Mouse (Mus musculus) forebrain, embryonic 12.5 days (tissue): ENCODE data around the gene Trank1. TPM values are rescaled to one million over a fixed set of nuclear protein-coding genes. Genes with fewer than 3 reads are reported as not detected.
A peak's percentile ranks its signal among the peaks of the same experiment; 100 is the strongest.

ENCODE experiments used
- ATAC-seq: fragments of 200-750 bp; cut with Nextera tagmentation; 2 replicates; pipeline ENCODE4 v1.8.0; 2017; ENCODE audit warnings: moderate TSS enrichment; ENCODE audit not compliant: low FRiP score
- H3K27ac ChIP-seq: fragments of 300-500 bp; sonication (generic); 2 replicates; pipeline ENCODE4 v1.5.1; 2016; ENCODE audit warnings: mild to moderate bottlenecking
- H3K27me3 ChIP-seq: fragments of 300-500 bp; sonication (generic); 2 replicates; pipeline ENCODE4 v1.6.1; 2016; ENCODE audit warnings: mild to moderate bottlenecking
- H3K36me3 ChIP-seq: fragments of 300-500 bp; sonication (generic); replicated peaks from 2 replicates; pipeline ENCODE4 v1.6.1; 2016; ENCODE audit warnings: mild to moderate bottlenecking
- H3K4me1 ChIP-seq: fragments of 300-500 bp; sonication (generic); 2 replicates; pipeline ENCODE4 v1.6.1; 2016
- H3K4me2 ChIP-seq: fragments of 300-500 bp; sonication (generic); 2 replicates; pipeline ENCODE4 v1.6.1; 2016; ENCODE audit warnings: mild to moderate bottlenecking, moderate library complexity
- H3K4me3 ChIP-seq: fragments of 300-500 bp; sonication (generic); replicated peaks from 2 replicates; pipeline ENCODE4 v1.5.1; 2016; ENCODE audit warnings: mild to moderate bottlenecking
- H3K9ac ChIP-seq: fragments of 300-500 bp; sonication (generic); 2 replicates; pipeline ENCODE4 v1.6.1; 2016; ENCODE audit warnings: mild to moderate bottlenecking
- H3K9me3 ChIP-seq: fragments of 300-500 bp; sonication (generic); 2 replicates; pipeline ENCODE4 v1.6.1; 2016
- WGBS: fragments of 180-500 bp; shearing (Covaris S2); methylation state at CpG from one replicate; pipeline ENCODE4 v1.1.7; 2016; 5-methylcytosine and 5-hydroxymethylcytosine counted together
- polyA plus RNA-seq: library from polyadenylated mRNA; unstranded; fragments of >200 nt; fragmentation: Nextera tagmentation; extraction: Ambion mirVana; gene quantifications from 2 replicates; pipeline ENCODE4 v1.2.1, GENCODE M21; 2016

Gene Trank1
- polyA plus RNA-seq, 1 experiment from 2014 or later: 3.1 TPM

DNA sequence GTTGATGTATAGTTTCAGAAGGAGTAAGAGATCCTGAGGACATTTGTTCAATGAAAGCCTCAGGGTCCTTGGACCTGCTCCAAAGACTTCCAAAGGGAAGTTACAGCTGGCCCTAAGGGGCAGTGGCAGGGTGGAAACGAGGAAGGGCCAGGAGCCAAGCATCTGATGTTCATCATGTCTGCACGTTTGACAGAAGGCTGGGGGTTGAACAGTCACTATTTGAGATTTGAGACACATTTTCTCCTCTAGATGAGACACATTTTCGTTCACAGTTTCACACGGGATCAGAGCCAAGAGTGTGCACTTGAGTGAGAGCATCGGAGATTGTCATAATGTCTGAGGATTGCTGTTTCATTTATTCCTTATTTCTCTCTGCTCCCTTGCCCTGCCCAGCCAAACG is 96.5 kb downstream of the Trank1 start:
- H3K4me1 ChIP-seq: no peaks in the 10 kb centered on the region
- ATAC-seq: no peak
- WGBS: 67% methylated on average over 6 of the region's 6 CpGs

DNA sequence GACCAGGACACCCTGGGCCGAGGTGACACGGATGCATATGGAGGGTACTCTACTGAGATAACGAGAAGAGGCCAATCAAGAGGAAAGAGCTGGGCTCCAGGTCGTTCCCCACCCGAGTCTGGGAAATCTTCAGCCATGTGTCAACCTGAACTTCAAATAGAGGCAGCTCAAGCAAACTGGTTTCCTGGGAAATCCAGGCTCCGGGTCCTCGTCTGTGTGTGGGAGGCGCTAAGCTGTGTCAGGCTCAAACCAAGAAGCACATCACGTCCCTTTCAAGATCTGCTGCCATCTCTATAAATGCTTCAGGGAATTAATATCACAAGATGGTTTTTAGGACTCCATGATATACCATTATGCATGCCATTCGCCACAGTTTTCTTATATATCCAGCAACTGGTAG is 96.9 kb downstream of the Trank1 start:
- no peak for ATAC-seq
- Histone ChIP-seq H3K27ac (no peak overlapping the region), H3K36me3 (no peaks in the 10 kb centered on the region), H3K4me1 (no peaks in the 10 kb centered on the region), H3K4me2 (no peak overlapping the region), H3K9me3 (no peaks in the 10 kb centered on the region), H3K9ac (no peak overlapping the region), H3K27me3 (no peaks in the 10 kb centered on the region), H3K4me3 (no peak overlapping the region)
- 85% methylated on average over 10 of the region's 10 CpGs for WGBS

More for the DNA sequence above, 96.5 kb downstream of the Trank1 start:
- H3K27me3 ChIP-seq: no peaks in the 10 kb centered on the region
- H3K4me3 ChIP-seq: no peak overlapping the region
- H3K27ac ChIP-seq: no peak overlapping the region
- no peaks in the 10 kb centered on the region for H3K36me3 ChIP-seq
- no peak overlapping the region for H3K9ac ChIP-seq
- no peak overlapping the region for H3K4me2 ChIP-seq
- no peaks in the 10 kb centered on the region for H3K9me3 ChIP-seq

DNA sequence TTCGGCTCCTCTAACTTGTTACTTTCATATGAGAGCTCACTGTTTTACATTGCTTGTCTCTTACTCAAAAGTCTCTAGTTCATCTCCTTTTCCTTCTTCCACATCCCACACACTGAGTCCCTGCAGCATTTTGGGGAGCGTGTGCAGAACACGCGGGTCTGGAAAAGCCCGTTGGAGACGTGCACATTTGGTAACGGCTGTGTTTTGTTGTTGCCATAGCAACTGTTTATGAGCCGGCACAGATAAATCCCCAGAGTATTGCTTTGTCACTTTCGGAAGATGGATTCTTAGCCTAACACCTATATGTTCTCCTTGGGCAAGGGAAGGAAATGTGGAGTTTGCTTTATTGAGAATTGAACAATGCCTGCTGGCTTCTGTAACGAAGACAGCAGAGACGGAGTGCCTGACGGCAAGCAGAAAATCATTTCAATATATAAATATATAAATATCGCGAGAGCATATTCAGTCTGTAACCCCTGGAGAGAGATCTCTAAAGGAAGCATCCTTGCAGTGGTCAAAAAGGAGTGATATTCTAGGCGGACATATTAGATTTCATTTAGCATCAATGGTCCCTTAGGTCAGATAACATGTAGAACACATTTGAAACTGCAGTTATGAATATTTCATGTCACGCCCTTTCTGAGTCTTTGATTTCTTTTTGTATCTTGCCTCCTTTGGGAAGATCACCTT is 101.1 kb downstream of the Trank1 start:
- Histone ChIP-seq H3K4me2 (no peak overlapping the region), H3K9me3 (no peaks in the 10 kb centered on the region), H3K36me3 (no peaks in the 10 kb centered on the region), H3K4me3 (no peak overlapping the region), H3K4me1 (no peaks in the 10 kb centered on the region), H3K27ac (no peak overlapping the region), H3K9ac (no peak overlapping the region), H3K27me3 (no peaks in the 10 kb centered on the region)
- 76% methylated on average over 16 of the region's 16 CpGs for WGBS
- peak; percentile 41; the same call in 1 of the 2 replicates for ATAC-seq

DNA sequence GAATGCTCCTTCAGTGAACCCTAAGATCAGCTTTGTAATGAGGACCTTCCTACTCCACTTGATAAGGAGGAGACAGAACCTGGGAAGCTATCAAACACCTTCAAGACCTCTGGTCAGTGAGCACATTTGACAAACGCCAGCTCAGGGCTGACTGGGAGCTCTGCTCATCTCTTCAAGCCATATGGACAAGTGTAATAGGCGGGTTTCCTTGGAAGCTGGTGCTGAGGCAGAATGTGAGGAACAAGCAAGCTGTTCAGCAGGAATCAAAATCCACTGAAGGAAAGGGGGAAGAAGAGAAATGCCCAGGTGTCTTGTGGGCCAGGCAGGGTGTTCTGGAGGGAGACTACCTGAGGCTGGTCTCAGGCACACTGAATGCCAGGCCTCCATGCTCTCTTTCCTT is 110.3 kb downstream of the Trank1 start:
- H3K4me2 ChIP-seq: no peak overlapping the region
- no peaks in the 10 kb centered on the region for H3K36me3 ChIP-seq
- no peak overlapping the region for H3K27ac ChIP-seq
- H3K9ac ChIP-seq: no peak overlapping the region
- H3K9me3 ChIP-seq: no peaks in the 10 kb centered on the region
- WGBS: 74% methylated on average over 2 of the region's 2 CpGs
- H3K27me3 ChIP-seq: no peaks in the 10 kb centered on the region; the same call in 1 of the 2 replicates
- no peak overlapping the region for H3K4me3 ChIP-seq
- peaks cover 7% of the 10 kb centered on the region; the same call in 1 of the 2 replicates for H3K4me1 ChIP-seq
- no peak for ATAC-seq

DNA sequence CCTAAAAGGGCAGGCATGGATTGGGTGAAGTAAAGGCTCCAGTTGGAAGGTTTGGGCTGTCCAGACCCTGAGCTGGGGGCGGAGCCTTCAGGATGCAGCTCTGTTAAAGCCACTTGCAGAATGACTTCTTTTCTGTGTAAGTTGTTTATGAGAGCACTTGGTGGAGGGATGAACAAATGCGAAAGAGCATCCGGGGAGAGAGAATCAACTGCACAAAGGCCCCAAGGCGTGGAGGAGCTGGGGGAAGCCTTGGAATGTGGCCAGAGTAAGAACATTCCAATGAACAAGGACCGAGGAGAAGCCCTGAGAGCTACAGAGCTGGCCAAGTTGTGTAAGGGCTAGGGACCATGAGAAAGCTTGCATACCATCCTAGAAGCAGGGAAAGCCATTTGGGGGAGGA is 111.0 kb downstream of the Trank1 start:
- no peak overlapping the region for H3K27ac ChIP-seq
- no peaks in the 10 kb centered on the region for H3K9me3 ChIP-seq
- H3K4me3 ChIP-seq: no peak overlapping the region
- ATAC-seq: no peak
- H3K4me1 ChIP-seq: peaks cover 7% of the 10 kb centered on the region; the same call in 1 of the 2 replicates
- H3K27me3 ChIP-seq: no peaks in the 10 kb centered on the region; the same call in 1 of the 2 replicates
- H3K36me3 ChIP-seq: no peaks in the 10 kb centered on the region
- WGBS: 72% methylated on average over 5 of the region's 5 CpGs
- no peak overlapping the region for H3K4me2 ChIP-seq
- H3K9ac ChIP-seq: no peak overlapping the region

DNA sequence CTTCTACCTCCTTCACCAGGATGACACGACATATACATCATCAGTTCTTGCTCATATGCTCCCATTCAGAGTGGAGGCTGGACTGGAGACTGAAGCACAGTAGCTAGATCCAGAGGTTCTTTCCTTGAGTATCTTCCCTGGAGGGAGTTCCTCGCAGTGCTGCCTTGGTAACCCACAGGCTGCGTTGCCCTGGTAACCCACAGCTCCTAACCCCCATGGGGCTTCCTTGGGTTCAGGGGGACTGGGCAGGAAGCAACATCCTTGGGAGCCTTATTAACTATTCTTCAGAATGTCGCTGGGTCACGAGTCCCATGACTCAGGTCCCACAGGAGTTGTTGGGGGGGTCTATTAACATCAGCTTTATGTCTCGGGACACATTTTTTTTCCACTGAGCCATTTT is 113.6 kb downstream of the Trank1 start:
- H3K4me3 ChIP-seq: no peak overlapping the region
- H3K36me3 ChIP-seq: no peaks in the 10 kb centered on the region
- no peak overlapping the region for H3K9ac ChIP-seq
- no peak for ATAC-seq
- H3K9me3 ChIP-seq: no peaks in the 10 kb centered on the region
- H3K27ac ChIP-seq: no peak overlapping the region
- WGBS: 66% methylated on average over 6 of the region's 6 CpGs
- no peaks in the 10 kb centered on the region; the same call in 1 of the 2 replicates for H3K27me3 ChIP-seq
- no peak overlapping the region for H3K4me2 ChIP-seq
- peaks cover 7% of the 10 kb centered on the region; the same call in 1 of the 2 replicates for H3K4me1 ChIP-seq

DNA sequence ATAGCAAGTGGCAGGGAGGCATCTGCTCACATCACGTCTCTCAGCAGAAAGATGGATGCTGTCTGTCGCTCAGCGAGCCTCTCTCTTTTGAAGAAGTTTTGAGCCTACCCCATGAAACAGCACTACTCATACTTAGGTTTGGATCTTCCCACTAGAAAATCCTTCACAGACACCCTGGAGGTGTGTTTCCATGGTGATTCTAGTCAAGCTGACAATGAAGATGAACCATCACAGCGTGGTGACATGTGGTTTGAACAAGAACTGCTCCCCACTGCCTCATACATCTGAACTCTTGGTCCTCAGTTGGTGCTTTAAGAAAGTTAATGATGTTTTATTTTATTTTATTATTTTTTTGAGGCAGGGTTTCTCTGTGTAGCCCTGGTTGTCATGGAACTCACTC is 114.4 kb downstream of the Trank1 start:
- Histone ChIP-seq H3K27ac (no peak overlapping the region), H3K4me1 (peaks cover 7% of the 10 kb centered on the region; the same call in 1 of the 2 replicates), H3K27me3 (no peaks in the 10 kb centered on the region; the same call in 1 of the 2 replicates), H3K36me3 (no peaks in the 10 kb centered on the region), H3K4me2 (no peak overlapping the region), H3K9ac (no peak overlapping the region), H3K9me3 (no peaks in the 10 kb centered on the region), H3K4me3 (no peak overlapping the region)
- no peak for ATAC-seq
- WGBS: 81% methylated on average over 4 of the region's 4 CpGs

DNA sequence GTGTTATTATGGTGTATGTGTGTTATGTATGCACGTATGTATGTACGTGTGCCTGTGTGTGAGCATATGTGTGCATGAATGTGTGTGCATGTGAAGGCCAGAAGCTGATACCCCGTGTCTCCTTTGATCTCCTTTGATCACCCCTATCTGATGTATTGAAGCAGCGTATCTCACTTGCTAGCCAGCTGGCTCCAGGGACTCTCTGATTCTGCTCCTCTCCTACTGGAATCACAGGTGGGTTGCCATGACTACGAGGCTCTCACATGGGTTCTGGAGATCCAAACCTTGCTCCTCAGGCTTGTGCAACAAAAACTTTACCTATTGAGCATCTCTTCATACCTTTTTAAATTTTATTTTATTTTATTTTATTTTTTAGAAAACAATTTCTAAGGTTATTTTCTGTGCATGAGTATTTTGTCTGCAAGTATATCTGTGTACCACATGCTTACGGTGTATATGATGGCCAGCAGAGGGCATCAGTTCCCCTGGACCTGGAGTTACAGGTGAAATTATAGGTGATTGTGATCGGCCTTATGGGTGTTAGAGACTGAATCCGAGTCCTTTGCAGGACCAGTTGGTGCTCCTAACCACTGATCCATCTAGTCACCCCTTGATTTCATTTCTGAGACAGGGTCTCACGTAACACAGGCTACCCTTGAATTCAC is 116.5 kb downstream of the Trank1 start:
- no peaks in the 10 kb centered on the region for H3K36me3 ChIP-seq
- no peaks in the 10 kb centered on the region for H3K9me3 ChIP-seq
- no peak for ATAC-seq
- H3K27ac ChIP-seq: no peak overlapping the region
- no peak overlapping the region for H3K4me2 ChIP-seq
- H3K4me1 ChIP-seq: peaks cover 7% of the 10 kb centered on the region; the same call in 1 of the 2 replicates
- H3K9ac ChIP-seq: no peak overlapping the region
- no peak overlapping the region for H3K4me3 ChIP-seq
- no peaks in the 10 kb centered on the region; the same call in 1 of the 2 replicates for H3K27me3 ChIP-seq
- 85% methylated on average over 9 of the region's 9 CpGs for WGBS

DNA sequence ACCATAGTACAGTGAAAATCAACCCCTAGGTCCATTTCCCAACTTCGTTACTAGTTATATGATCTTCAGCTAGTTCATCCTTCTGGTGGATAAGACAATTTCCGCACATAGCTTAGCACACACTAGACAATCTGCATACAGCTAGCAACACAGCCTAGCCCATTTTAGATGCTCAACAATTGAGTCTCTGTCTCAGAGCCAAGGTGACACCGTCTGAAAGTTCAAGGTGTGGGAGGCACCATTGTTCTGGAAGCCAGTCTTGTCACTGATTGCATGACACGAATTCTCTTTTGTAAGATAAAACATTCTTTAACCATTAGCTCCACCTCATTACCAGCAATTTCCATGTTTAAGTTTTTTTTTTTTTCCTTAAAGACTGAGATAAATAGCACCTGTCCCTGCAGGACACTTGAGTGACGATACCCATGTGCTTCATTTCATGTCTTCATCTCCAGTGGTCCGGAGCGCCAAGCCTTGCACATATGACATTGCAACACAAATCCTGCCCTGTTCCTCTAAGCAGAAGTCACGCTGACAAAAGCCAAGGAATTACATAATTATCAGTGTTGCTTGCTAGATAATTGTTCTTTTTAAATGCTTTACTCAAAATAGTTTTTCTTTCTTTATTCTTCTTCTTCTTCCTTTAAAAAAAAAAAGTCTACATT is 117.3 kb downstream of the Trank1 start:
- peaks cover 7% of the 10 kb centered on the region; the same call in 1 of the 2 replicates for H3K4me1 ChIP-seq
- 81% methylated on average over 8 of the region's 8 CpGs for WGBS
- no peaks in the 10 kb centered on the region for H3K36me3 ChIP-seq
- no peak overlapping the region for H3K9ac ChIP-seq
- no peak for ATAC-seq
- H3K27me3 ChIP-seq: no peaks in the 10 kb centered on the region
- H3K9me3 ChIP-seq: no peaks in the 10 kb centered on the region
- H3K4me2 ChIP-seq: no peak overlapping the region
- H3K4me3 ChIP-seq: no peak overlapping the region
- H3K27ac ChIP-seq: no peak overlapping the region

DNA sequence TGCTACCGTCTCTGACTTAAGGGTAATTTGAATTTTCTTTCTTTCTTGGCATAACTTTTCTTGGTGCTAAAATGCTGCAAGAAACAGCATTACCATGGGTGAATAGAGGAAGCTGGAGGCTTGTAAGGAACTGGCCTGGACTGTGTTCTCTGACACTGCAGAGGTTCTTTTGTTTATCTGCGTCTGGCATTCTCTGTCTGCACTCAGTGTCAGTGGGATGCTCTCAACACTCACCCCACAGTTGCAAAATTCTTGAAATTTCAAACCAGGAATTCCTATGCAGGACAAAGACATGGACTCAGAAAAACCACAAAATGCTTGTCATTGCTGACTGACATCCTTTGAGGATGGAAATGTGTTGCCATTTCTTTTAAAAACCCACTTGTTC is 117.8 kb downstream of the Trank1 start:
- H3K9ac ChIP-seq: no peak overlapping the region
- ATAC-seq: no peak
- no peaks in the 10 kb centered on the region for H3K36me3 ChIP-seq
- no peak overlapping the region for H3K4me2 ChIP-seq
- H3K4me1 ChIP-seq: peaks cover 7% of the 10 kb centered on the region; the same call in 1 of the 2 replicates
- H3K9me3 ChIP-seq: no peaks in the 10 kb centered on the region
- 50% methylated on average over 2 of the region's 2 CpGs for WGBS
- H3K4me3 ChIP-seq: no peak overlapping the region
- no peak overlapping the region for H3K27ac ChIP-seq
- no peaks in the 10 kb centered on the region for H3K27me3 ChIP-seq

DNA sequence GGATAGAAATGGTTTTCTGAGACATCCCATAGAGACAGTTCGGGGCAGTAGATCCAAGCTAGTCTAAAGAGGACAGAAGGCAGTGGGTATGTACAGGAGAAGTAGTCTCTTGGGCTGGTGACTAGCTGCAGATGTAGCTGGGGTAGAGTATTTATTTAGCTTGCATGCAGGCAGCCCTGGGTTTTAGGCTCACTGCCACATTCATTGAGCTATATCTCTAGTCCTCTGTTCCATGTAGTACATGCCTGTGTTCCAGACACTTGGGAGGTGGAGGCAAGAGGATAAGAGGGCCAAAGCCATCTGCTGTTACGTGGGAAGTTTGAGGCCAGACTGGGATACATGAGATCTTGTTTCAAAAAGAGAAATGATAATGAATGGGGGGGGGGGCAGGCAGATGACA is 123.9 kb downstream of the Trank1 start:
- Histone ChIP-seq H3K4me1 (peaks cover 4% of the 10 kb centered on the region; the same call in 1 of the 2 replicates), H3K36me3 (no peaks in the 10 kb centered on the region), H3K9ac (no peak overlapping the region), H3K27me3 (peaks cover 35% of the 10 kb centered on the region), H3K4me2 (no peak overlapping the region), H3K9me3 (no peaks in the 10 kb centered on the region), H3K27ac (no peak overlapping the region), H3K4me3 (no peak overlapping the region)
- 79% methylated on average over 2 of the region's 2 CpGs for WGBS
- ATAC-seq: no peak
